Mouse (Mus musculus) midbrain, postnatal 0 days (tissue): ENCODE results near the gene Wipi1. TPM values are rescaled to one million over a fixed set of nuclear protein-coding genes. Genes with fewer than 3 reads are reported as not detected.

Source experiments
- ATAC-seq: fragments of 200-750 bp; cut with Nextera tagmentation; 2 replicates; pipeline ENCODE4 v1.8.0; 2017; ENCODE audit warnings: moderate number of reproducible peaks, mild to moderate bottlenecking, moderate TSS enrichment, moderate library complexity; ENCODE audit not compliant: low FRiP score
- DNase-seq: peaks from one replicate; pipeline ENCODE4 v3.0.0-alpha.2; 2015; ENCODE audit warnings: low spot score
- H3K27ac ChIP-seq: fragments of 300-500 bp; sonication (generic); 2 replicates; pipeline ENCODE4 v1.5.1; 2014; ENCODE audit warnings: low read depth, mild to moderate bottlenecking, low read length, mixed read lengths
- H3K27me3 ChIP-seq: fragments of 300-500 bp; sonication (generic); 2 replicates; pipeline ENCODE4 v1.6.1; 2014; ENCODE audit warnings: low read length, control low read depth, mixed read lengths; ENCODE audit not compliant: insufficient read depth
- H3K36me3 ChIP-seq: fragments of 300-500 bp; sonication (generic); 2 replicates; pipeline ENCODE4 v1.6.1; 2014; ENCODE audit warnings: low read length, control low read depth, mixed read lengths; ENCODE audit not compliant: insufficient read depth
- H3K4me1 ChIP-seq: fragments of 300-500 bp; sonication (generic); 2 replicates; pipeline ENCODE4 v1.6.1; 2014; ENCODE audit warnings: mild to moderate bottlenecking, control low read depth, antibody characterized with exemption, low read length, mixed read lengths; ENCODE audit not compliant: insufficient read depth
- H3K4me2 ChIP-seq: fragments of 300-500 bp; sonication (generic); 2 replicates; pipeline ENCODE4 v1.6.1; 2014; ENCODE audit warnings: low read depth, mild to moderate bottlenecking, low read length, mixed read lengths; ENCODE audit not compliant: poor library complexity, severe bottlenecking
- H3K4me3 ChIP-seq: fragments of 300-500 bp; sonication (generic); 2 replicates; pipeline ENCODE4 v1.5.1; 2014; ENCODE audit warnings: low read depth, mild to moderate bottlenecking, low read length, moderate library complexity
- H3K9ac ChIP-seq: fragments of 300-500 bp; sonication (generic); replicated peaks from 2 replicates; pipeline ENCODE4 v1.6.1; 2014; ENCODE audit warnings: mild to moderate bottlenecking, low read length, moderate library complexity, mixed read lengths; ENCODE audit not compliant: poor library complexity, severe bottlenecking
- H3K9me3 ChIP-seq: fragments of 300-500 bp; sonication (generic); 2 replicates; pipeline ENCODE4 v1.6.1; 2016; ENCODE audit warnings: low read length, control low read depth
- CTCF ChIP-seq: IDR thresholded peaks from 2 replicates; pipeline ENCODE4 v1.5.1; 2016; ENCODE audit warnings: antibody characterized with exemption, mild to moderate bottlenecking
- WGBS: fragments of 180-500 bp; shearing (Covaris S2); extraction: QIAGEN DNeasy Blood & Tissue Kit; methylation state at CpG from one replicate; pipeline ENCODE4 v1.1.7; 2014; 5-methylcytosine and 5-hydroxymethylcytosine counted together
- polyA plus RNA-seq: library from polyadenylated mRNA; unstranded; fragments of >200 nt; fragmentation: Nextera tagmentation; extraction: Ambion mirVana; gene quantifications from 2 replicates; pipeline ENCODE4 v1.2.1, GENCODE M21; 2015
- total RNA-seq: library from RNA; depleted of rRNA; stranded (reverse); fragments of >200 nt; gene quantifications from 2 replicates; pipeline ENCODE4 v1.2.3, GENCODE M21; 2014

Gene Wipi1
- total and polyA plus RNA-seq, 2 experiments from 2014 or later = 12.7 to 18.3 TPM

DNA sequence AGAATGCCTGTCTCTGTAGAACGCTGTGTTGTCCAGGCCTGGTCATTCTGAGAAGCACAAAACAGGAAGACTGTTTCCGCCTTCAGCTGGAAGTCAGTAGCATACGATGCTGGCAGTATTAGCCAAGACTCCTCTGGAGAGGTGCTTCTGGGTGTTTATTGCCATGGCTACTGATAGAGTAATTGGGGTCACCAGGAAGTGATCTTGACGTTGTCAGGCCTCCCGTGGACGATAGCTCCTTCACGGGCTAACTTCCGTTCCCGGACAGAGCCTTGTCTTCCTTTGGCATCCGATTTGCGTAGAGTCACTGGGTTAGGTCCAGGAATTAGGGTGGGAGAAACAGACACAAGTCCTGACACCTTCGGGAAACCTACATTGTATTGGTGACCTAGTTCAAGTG, 52.5 kb downstream of the Wipi1 start:
- DNase-seq = no peak
- Histone ChIP-seq H3K9me3 (no peaks in the 10 kb centered on the region), H3K27me3 (no peaks in the 10 kb centered on the region), H3K4me3 (no peak overlapping the region), H3K9ac (no peak overlapping the region), H3K4me1 (no peaks in the 10 kb centered on the region), H3K27ac (no peak overlapping the region), H3K36me3 (no peaks in the 10 kb centered on the region), H3K4me2 (no peak overlapping the region)
- no peak for ATAC-seq
- TF ChIP-seq CTCF = no peak
- 91% methylated on average over 12 of the region's 12 CpGs for WGBS

GRCm38 (mm10) chr11:109557419-109557818, 54.3 kb downstream of the Wipi1 start:
- WGBS = 82% methylated on average over 11 of the region's 11 CpGs

GRCm38 (mm10) chr11:109556130-109556529, 55.6 kb downstream of the Wipi1 start:
- H3K9me3 ChIP-seq = no peaks in the 10 kb centered on the region
- TF ChIP-seq CTCF = no peak
- WGBS = 93% methylated on average over 6 of the region's 6 CpGs
- no peak for DNase-seq
- ATAC-seq = no peak
- no peak overlapping the region for H3K9ac ChIP-seq
- no peaks in the 10 kb centered on the region for H3K4me1 ChIP-seq
- no peak overlapping the region for H3K4me2 ChIP-seq
- no peak overlapping the region for H3K27ac ChIP-seq
- H3K36me3 ChIP-seq = no peaks in the 10 kb centered on the region
- H3K27me3 ChIP-seq = no peaks in the 10 kb centered on the region
- H3K4me3 ChIP-seq = no peak overlapping the region

More at GRCm38 (mm10) chr11:109557419-109557818, 54.3 kb downstream of the Wipi1 start:
- H3K9ac ChIP-seq = no peak overlapping the region
- TF ChIP-seq CTCF = no peak
- no peaks in the 10 kb centered on the region for H3K27me3 ChIP-seq
- no peaks in the 10 kb centered on the region for H3K9me3 ChIP-seq
- H3K4me3 ChIP-seq = no peak overlapping the region
- no peaks in the 10 kb centered on the region for H3K36me3 ChIP-seq
- no peak for DNase-seq
- H3K27ac ChIP-seq = no peak overlapping the region
- no peak overlapping the region for H3K4me2 ChIP-seq
- H3K4me1 ChIP-seq = no peaks in the 10 kb centered on the region
- ATAC-seq = no peak

GRCm38 (mm10) chr11:109554443-109554842, 57.3 kb downstream of the Wipi1 start:
- no peak for DNase-seq
- Histone ChIP-seq H3K27ac (no peak overlapping the region), H3K4me3 (no peak overlapping the region), H3K9me3 (no peaks in the 10 kb centered on the region), H3K4me1 (no peaks in the 10 kb centered on the region), H3K9ac (no peak overlapping the region), H3K27me3 (no peaks in the 10 kb centered on the region), H3K4me2 (no peak overlapping the region), H3K36me3 (no peaks in the 10 kb centered on the region)
- no peak for TF ChIP-seq CTCF
- 29% methylated on average over 3 of the region's 3 CpGs for WGBS
- ATAC-seq = no peak

DNA sequence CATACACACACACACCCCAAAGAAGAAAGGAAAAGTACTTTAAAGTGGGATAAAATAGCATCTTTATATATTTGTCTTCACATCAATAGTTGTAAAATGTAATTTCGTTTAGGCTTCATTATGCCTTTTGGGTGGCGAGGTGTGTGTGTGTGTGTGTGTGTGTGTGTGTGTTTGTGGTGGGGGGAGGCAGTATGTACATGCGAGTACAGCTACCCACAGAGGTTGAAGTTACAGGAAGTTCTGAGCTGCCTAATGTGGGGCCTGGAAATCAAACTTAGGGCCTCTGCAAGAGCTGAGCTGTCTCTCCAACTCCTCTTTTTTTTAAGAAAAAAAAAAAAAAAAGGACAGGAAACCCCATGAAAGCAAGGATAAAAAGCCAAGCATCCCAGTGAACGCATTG, 57.8 kb downstream of the Wipi1 start:
- TF ChIP-seq CTCF = no peak
- no peak overlapping the region for H3K27ac ChIP-seq
- H3K9ac ChIP-seq = no peak overlapping the region
- H3K4me3 ChIP-seq = no peak overlapping the region
- H3K9me3 ChIP-seq = no peaks in the 10 kb centered on the region
- no peaks in the 10 kb centered on the region for H3K36me3 ChIP-seq
- no peaks in the 10 kb centered on the region for H3K27me3 ChIP-seq
- no peak for ATAC-seq
- H3K4me2 ChIP-seq = no peak overlapping the region
- H3K4me1 ChIP-seq = no peaks in the 10 kb centered on the region
- WGBS = 77% methylated on average over 4 of the region's 4 CpGs
- no peak for DNase-seq

DNA sequence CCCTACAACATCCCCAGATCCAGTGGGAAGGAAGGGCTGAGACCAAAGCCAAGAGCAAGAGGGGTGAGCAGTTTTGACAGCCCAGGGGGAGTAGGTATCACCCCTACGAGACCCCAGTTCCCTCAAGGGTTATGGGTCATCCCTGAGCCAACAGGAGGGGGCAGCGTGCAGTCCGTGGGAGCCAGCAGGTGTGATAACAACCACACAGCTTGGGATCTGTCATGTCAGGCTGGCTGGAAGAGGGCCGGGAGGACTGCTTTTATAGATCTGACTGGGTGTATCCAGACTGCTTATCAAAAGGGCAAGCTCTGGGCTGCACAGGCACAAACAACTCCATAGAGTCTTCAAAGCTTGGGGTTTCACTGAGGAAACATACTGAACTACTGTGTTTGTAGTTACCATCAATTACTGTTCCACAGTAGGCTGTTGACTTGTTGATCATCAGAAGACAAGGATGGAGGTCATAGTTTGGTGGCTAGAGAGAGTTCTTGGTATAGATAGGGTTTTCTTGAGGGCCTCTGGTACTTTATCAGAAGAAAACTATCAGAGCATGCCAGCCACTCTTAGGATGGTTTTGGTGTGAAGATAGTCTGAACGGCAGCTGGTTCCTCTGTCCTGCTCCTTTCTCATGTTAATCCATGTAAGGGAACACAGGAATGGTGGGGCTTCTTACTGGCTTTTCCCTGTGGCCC, 62.0 kb downstream of the Wipi1 start:
- no peaks in the 10 kb centered on the region for H3K9me3 ChIP-seq
- 86% methylated on average over 5 of the region's 5 CpGs for WGBS
- ATAC-seq (no peak), DNase-seq (no peak)
- H3K9ac ChIP-seq = no peak overlapping the region
- H3K36me3 ChIP-seq = no peaks in the 10 kb centered on the region
- H3K27ac ChIP-seq = no peak overlapping the region
- no peaks in the 10 kb centered on the region for H3K27me3 ChIP-seq
- H3K4me2 ChIP-seq = no peak overlapping the region
- H3K4me1 ChIP-seq = no peaks in the 10 kb centered on the region
- no peak overlapping the region for H3K4me3 ChIP-seq
- no peak for TF ChIP-seq CTCF
